Comparison of ENCODE assay signal across 11 mouse cellular contexts in the genomic region with DNA sequence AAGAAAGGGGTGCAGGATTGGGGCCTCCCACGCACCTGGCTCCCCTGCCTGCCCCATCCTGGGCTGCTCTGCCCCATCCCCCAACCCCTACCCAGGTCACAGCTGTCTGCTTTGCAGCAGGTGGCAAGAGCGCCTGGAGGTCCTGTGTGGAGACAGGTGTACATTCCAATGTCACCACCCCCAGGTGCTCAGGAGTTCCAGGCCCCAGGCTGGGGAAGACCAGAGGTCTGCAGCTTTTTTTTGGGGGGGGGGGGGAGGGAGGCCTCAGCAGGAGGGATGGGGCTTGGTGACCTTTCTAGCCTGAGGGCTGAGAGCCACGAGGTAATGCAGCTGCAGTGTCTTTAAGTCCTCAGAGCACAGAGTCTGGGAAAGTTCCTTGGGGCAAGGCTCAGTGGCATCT.
A peak's percentile ranks its signal among the peaks of the same experiment; 100 is the strongest.
DNase-seq lines count a peak whose midpoint lies in the region; ATAC-seq lines count a peak whose summit lies in the region.
"Had no signal": no experiment of that assay in that cellular context is flagged by ENCODE, and none has a peak within 500 bp of the region (broad histone marks: within the 10 kb centered on the region; RNA-seq: fewer than 3 reads in every experiment).

No protein-coding gene starts in this region.

- H3K36me3 ChIP-seq in heart, embryonic 11.5 days (ENCODE audit: control insufficient read depth, insufficient read depth, low read length): no peaks in the 10 kb centered on the region
- H3K36me3 ChIP-seq in megakaryocyte, embryonic 14.5 days (replicated peaks; ENCODE audit: low read length): peaks cover 82% of the 10 kb centered on the region
- no peaks in the 10 kb centered on the region for H3K36me3 ChIP-seq in intestine, embryonic 15.5 days

- H3K9ac ChIP-seq in heart, embryonic 11.5 days (ENCODE audit: low read depth, low read length): 0 out of 2 replicates have a peak overlapping the region, but pooled peaks have one; percentile 43
- no peak overlapping the region for H3K9ac ChIP-seq in intestine, embryonic 15.5 days

- no peak overlapping the region for H3K4me3 ChIP-seq in heart, embryonic 11.5 days (ENCODE audit: low read depth, low read length)
- peak overlapping the region; percentile 81 for H3K4me3 ChIP-seq in megakaryocyte, embryonic 14.5 days (replicated peaks)
- no peak overlapping the region for H3K4me3 ChIP-seq in intestine, embryonic 15.5 days (replicated peaks)

- ATAC-seq in heart, embryonic 11.5 days (replicated peaks; ENCODE audit: insufficient number of reproducible peaks, low FRiP score, low TSS enrichment): no peak
- ATAC-seq in megakaryocyte, adult 5-6 weeks (ENCODE audit: poor library complexity, severe bottlenecking): no peak
- ATAC-seq in intestine, embryonic 15.5 days: peak; percentile 14; the same call in 1 of the 2 replicates
- ATAC-seq: activated CD4-positive, CD25-positive, alpha-beta regulatory T cell, adult 4 months; midbrain, embryonic 16.5 days had no signal

- intact Hi-C loops in heart, postnatal 10 days (cut with DNase I): no loop called here

- no peaks in the 10 kb centered on the region for H3K27me3 ChIP-seq in heart, embryonic 11.5 days (ENCODE audit: control insufficient read depth, insufficient read depth, low read length)
- no peaks in the 10 kb centered on the region for H3K27me3 ChIP-seq in megakaryocyte, embryonic 14.5 days (replicated peaks)
- H3K27me3 ChIP-seq in intestine, embryonic 15.5 days (replicated peaks): no peaks in the 10 kb centered on the region

- DNase-seq in heart, postnatal 10 days: no peak
- DNase-seq in thymus, postnatal 36 days: peak; percentile 66 to 84
- DNase-seq in kidney, adult 8-10 months: no peak
- no peak for DNase-seq in ovary, postnatal 14 days (ENCODE audit: low spot score)
- DNase-seq: lung, adult 2 months had no signal

- no peaks in the 10 kb centered on the region for H3K9me3 ChIP-seq in heart, embryonic 11.5 days (replicated peaks; ENCODE audit: control insufficient read depth, low read length)
- H3K9me3 ChIP-seq in megakaryocyte, embryonic 14.5 days: no peaks in the 10 kb centered on the region
- no peaks in the 10 kb centered on the region for H3K9me3 ChIP-seq in intestine, embryonic 15.5 days

- peaks cover 80% of the 10 kb centered on the region for H3K4me1 ChIP-seq in heart, embryonic 11.5 days (ENCODE audit: control insufficient read depth, insufficient read depth, low read length)
- peaks cover 100% of the 10 kb centered on the region for H3K4me1 ChIP-seq in megakaryocyte, embryonic 14.5 days
- peaks cover 73% of the 10 kb centered on the region for H3K4me1 ChIP-seq in intestine, embryonic 15.5 days (replicated peaks)

- H3K27ac ChIP-seq in heart, embryonic 11.5 days (ENCODE audit: low read depth, low read length): 0 out of 2 replicates have a peak overlapping the region, but pooled peaks have one; percentile 10
- H3K27ac ChIP-seq in intestine, embryonic 15.5 days: no peak overlapping the region; the same call in 1 of the 2 replicates

- H3K4me2 ChIP-seq in heart, embryonic 11.5 days: no peak overlapping the region
- no peak overlapping the region for H3K4me2 ChIP-seq in intestine, embryonic 15.5 days (replicated peaks)

- 26% methylated on average over 3 of the region's 3 CpGs for WGBS in heart, embryonic 11.5 days (ENCODE audit: insufficient replicate concordance)
- 48% methylated on average over 3 of the region's 3 CpGs for WGBS in intestine, embryonic 15.5 days

Comparison
In these comparisons a context has a peak if more than half of its experiments do, and no peak if none do; other contexts are left out.
1. DNase-seq: peak in thymus, postnatal 36 days (2 of 2); none in heart, postnatal 10 days (0 of 2), kidney, adult 8-10 months (0 of 2) and ovary, postnatal 14 days (single experiment).